Mouse (Mus musculus) mouse embryonic stem cell (cell line): ENCODE data around the gene Nol3.

Experiments used
- in situ Hi-C, 2 experiments: fragments of 300-500 bp; cut with MboI; formaldehyde crosslinking; loops; 1 replicate in 1 of 2; 3 replicates in 1 of 2; pipeline ENCODE4 v1.14.3; 2019 to 2020; ENCODE audit warnings: low sequenced_read_pairs in 2 of 2, low pct_unique_long_range_greater_than_20kb in 1 of 2, mixed read lengths in 1 of 2; ENCODE audit not compliant: unreplicated experiment in 1 of 2

Gene Nol3

DNA sequence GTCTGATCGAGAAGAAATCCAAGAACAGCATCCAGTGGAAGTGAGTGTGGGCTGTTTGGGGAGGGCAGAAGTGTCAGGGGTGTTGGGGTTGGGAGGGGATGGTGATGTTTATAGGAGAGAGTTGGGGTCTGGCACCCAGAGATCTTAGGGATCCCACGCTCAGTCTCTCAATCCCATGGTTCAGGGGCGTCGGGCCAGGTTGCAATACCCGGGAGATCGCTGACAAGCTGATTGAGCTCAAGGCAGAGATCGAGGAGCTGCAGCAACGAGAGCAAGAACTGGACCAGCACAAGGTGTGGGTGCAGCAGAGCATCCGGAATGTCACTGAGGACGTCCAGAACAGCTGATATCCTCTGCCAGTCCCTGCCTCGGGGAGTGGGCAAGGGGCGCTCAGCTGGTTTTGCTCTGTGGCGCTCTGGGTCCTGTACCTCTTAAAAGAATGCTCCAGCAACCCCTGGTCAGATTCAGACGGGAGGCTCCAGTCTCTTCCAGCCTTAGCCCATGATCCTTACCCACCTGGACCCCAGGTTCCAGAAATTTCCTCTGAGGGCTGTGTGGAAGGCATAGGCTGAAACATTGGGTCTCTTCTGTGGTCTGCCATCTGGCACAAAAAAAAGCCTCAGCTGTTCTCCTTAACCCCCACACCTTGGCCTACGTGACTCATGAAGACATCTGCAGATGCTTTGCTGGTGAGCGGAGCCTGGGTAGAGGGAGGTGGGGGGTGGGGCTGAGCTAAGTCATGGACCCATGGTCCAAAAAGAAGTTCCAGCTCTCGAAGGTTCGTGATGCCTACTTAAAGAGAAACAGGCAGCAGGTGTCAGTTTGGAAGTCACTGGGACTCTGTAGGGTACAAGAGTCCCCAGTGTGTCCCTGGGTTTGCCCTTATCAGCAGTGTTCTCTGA lies 22.7 kb downstream of the Nol3 start:
- in situ Hi-C loops = no loop called here

DNA sequence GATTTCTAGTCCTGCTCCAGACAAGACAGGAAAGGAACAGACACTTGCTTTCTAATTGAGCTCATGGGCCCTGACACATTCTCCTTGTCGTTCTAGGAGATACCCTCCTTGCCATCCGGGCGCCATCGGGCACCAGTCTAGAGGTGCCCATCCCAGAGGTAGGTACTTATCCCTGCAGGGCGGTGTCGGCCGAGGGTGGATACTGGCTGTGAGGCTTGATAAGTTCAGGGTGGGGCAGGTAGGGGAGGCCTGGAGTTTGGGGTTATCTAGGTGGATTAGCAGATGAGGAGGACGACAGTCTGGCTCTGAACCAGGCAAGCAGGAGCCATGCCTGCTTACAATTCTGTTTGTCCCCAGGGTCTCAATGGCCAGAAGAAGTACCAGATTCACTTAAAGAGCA lies 24.0 kb downstream of the Nol3 start:
- in situ Hi-C loops = no loop called here

DNA sequence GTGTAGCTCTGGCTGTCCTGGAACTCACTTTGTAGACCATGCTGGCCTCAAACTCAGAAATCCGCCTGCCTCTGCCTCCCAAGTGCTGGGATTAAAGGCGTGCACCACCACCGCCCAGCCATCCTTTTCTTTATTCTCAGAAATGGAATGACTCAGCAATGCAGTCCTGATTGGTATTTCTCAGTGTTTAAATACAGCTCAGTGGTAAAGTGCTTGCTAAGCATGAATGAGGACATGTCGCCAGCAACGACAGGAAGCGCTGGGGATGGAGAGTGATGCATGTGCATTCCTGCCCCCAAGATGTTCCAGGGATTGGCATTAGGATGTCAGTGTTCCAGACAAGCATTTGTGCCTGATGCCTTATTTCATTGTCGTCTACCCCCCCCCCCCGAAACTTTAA lies 27.5 kb downstream of the Nol3 start:
- in situ Hi-C loops = no loop called here

DNA sequence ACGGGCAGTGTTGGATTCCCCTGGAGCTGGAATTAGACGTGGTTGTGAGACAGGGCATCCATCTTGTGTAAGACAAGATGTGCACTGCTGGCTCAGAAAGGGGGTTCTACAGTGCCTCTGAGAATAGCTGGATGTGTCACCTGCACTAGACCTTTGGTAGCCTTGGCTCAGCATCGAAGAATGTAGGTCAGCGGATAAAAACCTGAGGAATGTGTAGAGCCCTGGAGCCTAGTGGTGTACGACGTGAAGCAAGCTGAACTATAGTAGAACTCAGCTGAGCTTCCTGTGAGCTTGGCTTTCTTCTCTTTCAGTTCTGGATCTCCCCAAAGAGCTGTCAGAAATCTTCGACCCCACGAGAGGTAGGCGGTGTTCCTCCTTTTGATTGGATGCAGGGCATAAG lies 27.9 kb downstream of the Nol3 start:
- in situ Hi-C loops = no loop called here

DNA sequence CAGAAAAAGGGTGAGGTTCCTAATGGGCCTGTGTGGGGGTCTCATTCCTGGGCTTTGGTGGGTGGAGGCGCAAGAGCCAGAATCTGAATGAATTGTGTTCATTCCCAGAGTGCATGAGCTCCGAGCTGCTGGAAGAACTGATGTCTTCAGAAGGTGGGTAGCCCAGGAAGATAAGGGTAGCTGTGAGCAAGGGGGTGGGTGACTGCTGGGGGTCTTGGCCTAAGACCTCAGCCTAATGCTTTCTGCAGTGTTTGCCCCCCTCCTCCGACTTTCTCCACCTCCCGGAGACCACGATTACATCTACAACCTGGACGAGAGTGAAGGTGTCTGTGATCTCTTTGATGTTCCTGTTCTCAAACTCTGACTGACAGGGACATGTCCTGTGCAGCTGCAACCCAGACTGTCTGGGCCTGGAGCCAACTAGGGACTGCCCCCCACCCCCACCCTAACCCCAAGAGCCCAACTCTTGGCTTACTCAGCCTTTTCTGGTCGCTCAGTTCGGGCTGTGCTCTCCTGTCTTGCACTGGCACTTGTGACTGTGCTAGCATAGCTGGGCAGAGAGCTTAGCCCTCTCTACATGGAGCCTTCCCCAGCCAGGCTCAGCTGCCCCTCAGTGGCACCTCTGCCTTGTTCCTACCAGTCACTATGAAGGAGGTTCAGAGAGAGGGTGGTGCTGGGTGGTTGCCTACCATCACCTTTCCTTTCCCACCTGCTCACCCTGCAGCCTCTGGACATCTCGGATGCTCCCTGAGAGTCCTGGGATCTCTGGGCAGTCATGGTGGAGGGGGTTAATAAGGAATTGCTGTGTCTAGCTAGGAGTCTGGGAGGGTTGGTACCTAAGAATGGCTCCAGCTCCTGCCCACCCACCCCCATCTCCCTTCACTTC lies 28.6 kb downstream of the Nol3 start:
- in situ Hi-C loops = no loop called here

DNA sequence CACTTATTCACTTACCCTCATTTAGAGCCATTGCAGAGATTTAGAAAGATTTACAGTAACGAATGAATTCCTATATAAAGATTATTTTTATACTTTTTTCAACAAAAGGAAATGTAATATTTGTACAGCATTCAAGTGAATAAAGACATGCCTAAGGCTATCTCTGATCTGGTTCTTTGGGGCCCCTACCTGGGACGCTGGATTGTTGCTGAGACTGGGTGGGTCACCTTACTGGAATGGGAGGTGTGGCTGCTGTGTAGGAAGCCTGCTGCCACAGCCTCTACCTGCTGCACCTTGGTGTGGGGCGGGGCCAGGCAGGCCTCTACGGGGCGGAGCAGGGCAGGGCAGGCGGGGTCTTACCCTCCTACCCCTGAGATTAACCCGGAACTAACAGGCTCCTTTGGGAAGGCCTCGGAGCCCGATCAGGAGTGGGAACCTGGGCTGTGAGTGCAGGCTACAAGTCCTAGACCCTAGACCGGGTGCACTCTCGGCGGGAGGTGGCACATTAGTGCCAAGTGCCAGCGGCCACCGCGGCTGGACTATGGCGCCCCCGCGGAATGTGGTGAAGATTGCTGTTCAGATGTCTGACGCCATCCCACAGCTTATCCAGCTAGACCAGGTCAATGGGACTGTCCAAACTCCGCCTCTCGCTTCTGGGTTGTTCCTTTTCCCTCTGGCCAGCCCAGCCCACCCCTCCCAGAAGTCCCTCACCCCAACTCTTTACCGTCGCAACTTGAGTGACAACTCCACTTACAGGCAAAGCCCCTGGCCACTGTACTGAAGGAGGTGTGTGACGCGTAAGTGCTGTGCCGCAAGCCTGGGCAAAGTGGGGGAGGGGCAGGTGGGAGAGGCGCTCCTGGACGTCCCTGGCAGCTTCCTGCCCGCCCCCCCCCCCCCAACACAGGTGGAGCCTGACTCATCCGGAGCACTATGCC lies 29.5 kb downstream of the Nol3 start, which contains the start of gene Elmo3:
Elmo3 (plus strand) TSS at position 391 of the 935 bp plus-strand sequence.
- in situ Hi-C loops = no loop called here

DNA sequence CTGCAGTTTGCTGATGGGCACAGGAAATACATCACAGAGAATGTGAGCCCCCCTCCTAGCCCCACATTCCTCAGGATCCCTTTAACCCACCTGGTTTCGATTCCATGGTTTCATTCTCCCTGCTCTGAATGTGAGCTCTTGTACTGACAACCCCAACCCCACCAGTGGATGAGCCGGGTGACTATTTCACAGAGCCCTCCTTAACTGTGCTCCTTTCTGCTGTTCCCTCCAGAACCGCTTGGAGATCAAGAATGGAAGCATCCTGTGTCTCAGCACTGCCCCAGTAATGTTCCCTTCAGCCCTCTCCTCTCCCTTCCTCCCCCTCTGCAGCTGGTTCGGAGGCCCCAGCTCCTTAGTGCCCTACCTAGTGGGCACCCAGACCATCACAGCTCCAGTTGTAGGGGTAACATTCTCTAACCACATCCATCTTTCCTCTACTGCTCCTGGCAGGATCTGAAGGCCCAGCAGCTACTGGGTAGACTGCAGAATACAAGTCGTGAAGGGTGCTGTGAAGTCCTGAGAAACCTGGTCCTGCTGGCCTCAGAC lies 30.3 kb downstream of the Nol3 start:
- in situ Hi-C loops = no loop called here

DNA sequence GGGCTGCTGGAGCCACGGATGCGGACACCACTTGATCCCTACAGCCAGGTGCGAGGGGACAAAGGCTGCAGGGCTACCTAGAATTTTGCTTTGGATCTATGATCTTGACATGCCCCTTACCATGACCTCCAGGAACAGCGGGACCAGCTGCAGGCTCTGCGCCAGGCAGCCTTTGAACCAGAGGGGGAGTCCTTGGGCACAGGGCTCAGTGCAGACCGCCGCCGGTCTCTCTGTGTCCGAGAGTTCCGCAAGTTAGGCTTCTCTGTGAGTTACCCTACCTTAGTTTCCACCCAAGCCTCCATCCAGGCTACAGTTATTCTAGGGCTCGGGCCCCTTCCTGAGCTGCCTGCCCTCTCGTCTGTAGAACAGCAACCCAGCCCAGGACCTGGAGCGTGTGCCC lies 31.7 kb downstream of the Nol3 start:
- in situ Hi-C loops = no loop called here

DNA sequence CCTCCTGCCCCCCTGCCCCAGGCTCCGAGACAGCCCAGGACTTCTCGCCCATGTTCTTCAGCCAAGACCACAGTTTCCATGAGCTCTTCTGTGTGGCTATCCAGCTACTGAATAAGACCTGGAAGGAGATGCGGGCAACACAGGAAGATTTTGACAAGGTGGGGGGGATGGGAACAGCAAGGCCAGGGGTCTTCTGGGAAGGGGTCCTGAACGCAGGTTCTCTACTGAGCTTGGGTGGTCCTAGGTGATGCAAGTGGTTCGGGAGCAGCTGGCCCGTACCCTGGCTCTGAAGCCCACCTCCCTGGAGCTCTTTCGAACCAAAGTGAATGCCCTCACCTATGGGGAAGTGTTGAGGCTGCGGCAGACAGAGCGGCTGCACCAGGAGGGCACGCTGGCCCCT lies 32.5 kb downstream of the Nol3 start:
- in situ Hi-C loops = no loop called here

DNA sequence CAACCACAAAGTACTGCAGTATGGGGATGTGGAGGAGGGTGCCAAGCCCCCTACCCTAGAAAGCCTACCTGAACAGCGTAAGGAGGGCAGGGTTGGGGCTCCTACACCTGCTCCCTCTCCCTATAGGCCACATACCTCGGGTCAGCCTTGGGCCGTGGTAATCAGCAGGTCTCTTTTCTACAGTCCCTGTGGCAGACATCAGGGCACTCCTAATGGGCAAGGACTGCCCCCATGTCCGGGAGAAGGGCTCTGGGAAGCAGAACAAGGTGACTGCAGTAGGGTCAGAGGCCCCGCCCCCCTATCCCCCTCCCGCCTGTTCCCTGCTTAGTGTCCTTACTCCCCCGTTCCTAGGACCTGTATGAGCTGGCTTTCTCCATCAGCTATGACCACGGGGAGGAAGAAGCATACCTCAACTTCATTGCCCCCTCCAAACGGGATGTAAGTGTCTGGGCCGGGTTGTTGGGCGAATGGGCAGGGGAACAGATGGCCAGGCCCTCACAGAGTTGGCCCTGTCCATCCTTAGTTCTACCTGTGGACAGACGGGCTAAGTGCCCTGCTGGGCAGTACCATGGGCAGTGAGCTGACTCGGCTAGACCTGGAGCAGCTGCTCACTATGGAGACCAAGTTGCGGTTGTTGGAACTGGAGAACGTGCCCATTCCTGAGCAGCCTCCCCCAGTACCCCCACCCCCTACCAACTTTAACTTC lies 33.4 kb downstream of the Nol3 start:
- in situ Hi-C loops = no loop called here

DNA sequence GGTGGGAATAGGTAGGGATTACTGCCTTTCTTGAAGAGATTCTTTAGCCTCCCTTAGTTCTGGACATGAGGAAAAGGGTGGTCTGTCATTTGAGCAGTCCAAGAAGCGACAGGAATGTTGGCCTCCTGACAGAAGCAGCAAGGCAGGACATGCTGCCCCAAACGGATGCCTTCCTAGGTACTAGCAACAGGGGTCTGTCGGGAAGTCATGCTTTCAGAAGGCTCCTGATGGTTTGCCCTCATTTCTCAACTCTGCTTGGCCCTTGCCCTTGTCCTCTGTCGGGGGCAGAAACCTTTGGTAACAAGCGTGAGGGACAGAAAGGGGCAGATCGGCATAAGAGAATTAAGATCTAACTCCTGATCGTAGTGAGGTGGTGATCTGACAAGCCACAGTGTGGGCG lies 34.2 kb downstream of the Nol3 start:
- in situ Hi-C loops = no loop called here

DNA sequence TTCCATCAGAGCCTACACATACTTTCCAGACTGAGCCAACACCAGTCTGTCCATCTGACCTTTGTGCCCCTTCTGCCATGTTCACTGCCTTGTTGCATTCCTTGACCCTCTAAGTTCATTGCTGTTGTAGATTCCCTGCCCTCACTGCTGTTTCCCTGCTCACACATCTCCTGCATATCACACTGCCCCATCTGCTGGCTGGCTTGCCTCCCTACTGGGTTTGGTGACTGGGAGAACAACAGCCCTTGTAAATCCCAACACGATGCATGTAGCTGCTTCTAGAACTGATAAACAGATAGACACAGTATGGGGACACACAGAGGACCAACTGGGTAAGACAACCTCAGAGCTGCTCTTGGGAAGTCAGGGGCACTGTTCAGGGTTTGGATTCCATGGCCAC lies 35.8 kb downstream of the Nol3 start:
- in situ Hi-C loops = no loop called here

DNA sequence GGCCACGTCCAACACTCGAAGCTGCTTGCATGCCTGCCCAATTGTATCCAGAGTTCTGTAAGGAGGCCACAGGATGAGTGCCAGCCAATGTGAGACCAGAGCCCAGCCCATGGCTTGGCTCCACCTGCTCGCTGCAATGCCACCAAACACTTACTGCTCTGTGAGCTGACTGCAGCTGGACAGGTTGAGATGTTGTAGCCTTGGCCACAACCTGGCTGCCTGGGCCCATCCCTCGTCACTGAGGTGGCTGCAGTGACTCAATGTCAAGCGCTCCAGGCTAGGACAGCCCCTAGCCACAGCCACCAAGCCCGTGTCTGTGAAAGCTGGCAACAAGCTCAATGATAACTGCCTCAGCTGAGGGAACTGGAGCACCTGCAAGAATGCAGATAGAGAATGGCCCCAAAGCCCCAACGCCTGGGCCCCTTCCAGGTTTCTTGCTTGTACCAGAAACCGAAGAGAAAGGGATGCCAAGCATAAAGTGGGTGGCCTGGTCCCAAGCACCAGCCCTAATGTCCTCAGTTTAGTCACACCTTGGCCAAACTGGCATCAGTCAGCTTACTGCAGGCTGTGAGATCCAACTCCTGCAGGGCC lies 37.0 kb downstream of the Nol3 start:
- in situ Hi-C loops = no loop called here

DNA sequence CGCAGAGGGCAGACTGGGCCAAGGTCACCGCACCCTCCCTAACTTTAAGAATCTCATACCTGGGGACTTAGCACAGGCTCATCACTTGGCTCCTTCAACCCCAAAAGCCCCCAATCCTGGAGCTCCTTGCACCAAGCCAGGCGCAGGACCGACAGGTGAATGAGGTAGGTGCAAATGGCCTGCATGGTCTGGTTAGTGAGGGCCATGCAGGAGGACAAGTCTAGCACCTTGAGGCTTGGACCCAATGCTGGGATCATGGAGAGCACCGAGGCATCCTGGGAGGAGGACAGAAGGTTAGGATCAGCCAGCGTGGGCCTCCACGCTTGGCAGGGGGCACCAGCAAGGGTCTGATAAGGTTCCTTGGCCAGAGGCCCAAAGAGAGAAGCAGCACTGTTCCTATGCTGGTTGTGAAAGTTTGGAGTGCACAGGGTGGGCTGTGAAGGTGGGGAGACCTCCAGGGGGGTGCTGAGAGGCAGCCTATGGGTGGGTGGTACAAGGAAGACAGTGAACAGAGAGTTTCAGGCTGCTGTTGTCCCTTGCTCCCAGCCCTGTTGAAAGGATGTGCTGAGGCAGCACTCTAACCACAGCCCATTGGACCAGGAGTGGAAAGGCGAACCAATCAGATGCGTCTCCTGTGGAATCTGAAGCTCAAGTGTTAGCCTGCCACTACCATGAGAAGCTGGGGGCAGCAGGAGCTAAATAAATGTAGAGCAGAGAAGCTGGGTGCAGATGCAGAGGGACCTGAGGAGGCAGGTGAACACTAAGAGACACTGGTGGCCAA lies 37.9 kb downstream of the Nol3 start:
- in situ Hi-C loops = no loop called here

DNA sequence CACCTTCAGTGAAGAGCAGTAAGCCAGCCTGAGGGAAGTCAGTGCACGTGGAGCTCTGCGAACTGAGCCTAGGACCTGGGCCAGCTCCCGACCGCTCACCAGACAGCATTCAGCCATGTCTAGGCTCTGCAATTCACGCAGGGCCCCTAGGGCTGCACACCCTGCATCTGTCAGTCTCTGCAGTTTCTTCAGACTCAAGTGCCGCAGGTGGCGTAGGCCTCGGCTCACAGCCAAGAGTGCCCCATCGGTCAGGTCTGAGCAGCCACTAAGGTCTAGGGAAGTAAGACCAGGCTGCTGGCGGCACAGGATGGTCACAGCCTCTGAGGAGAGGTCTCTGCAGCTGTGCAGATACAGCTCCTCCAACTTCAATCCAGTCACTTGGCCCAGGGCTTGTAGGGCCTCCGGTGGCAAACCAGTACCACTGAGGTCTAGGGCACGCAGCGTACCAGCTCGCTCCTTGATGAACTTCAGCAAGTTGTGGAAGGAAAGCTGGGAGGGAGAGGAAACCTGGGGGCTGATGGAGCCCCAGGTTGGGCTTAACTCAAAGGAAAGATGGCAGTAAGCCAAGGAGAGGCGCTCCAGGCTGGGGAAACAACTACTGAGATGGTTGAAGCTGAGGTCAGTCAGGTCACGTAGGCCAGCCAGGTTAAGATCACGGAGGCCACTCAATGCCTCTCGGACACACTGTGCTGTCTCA lies 39.3 kb downstream of the Nol3 start:
- in situ Hi-C loops = no loop called here

DNA sequence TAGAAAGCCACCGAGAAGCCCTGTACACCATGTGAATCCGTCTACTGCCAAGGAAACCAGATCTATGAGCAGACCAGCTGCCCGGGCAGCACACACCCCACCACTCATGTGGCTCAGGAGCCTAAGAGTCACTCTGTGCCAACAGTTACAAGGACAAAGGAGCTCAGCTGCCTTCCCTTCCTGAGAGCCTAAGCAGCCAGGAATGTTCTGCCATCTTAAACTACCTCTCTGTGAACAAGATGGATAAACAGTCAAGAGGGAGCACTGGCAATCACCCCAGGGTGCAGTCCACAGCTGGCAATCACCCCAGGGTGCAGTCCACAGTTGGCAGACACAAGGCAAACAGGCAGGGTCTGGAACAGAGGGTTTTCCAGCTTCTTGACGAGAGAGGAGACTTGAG lies 42.0 kb downstream of the Nol3 start:
- in situ Hi-C loops = no loop called here
